Mouse (Mus musculus): ENCODE results near the gene Usp15. TPM values are rescaled to one million over a fixed set of nuclear protein-coding genes. Genes with fewer than 3 reads are reported as not detected.

Gene Usp15
- polyA plus RNA-seq, 1 experiment = 138 TPM

- no peak for TF ChIP-seq POLR2A (IDR thresholded peaks at IDR 0.05; ENCODE audit: control insufficient read depth, low read depth, low read length)
- no peak for TF ChIP-seq CTCF (IDR thresholded peaks at IDR 0.05; ENCODE audit: control insufficient read depth, insufficient read depth, insufficient replicate concordance, low read depth, low read length)
- Histone ChIP-seq H3K27me3 (ENCODE audit: control insufficient read depth, insufficient read depth, low read length) (no peaks in the 10 kb centered on the region), H3K4me3 (ENCODE audit: control insufficient read depth, low read depth, low read length) (no peak overlapping the region), H3K4me1 (ENCODE audit: control insufficient read depth, insufficient read depth, low read length) (no peaks in the 10 kb centered on the region), H3K36me3 (ENCODE audit: control insufficient read depth, insufficient read depth, low read length) (no peaks in the 10 kb centered on the region; the same call in 1 of the 2 replicates), H3K27ac (ENCODE audit: control insufficient read depth, insufficient read depth, low read depth, low read length) (no peak overlapping the region)
Measured at GRCm38 (mm10) chr10:123131487-123131886, 65.3 kb downstream of the Usp15 start.

DNA sequence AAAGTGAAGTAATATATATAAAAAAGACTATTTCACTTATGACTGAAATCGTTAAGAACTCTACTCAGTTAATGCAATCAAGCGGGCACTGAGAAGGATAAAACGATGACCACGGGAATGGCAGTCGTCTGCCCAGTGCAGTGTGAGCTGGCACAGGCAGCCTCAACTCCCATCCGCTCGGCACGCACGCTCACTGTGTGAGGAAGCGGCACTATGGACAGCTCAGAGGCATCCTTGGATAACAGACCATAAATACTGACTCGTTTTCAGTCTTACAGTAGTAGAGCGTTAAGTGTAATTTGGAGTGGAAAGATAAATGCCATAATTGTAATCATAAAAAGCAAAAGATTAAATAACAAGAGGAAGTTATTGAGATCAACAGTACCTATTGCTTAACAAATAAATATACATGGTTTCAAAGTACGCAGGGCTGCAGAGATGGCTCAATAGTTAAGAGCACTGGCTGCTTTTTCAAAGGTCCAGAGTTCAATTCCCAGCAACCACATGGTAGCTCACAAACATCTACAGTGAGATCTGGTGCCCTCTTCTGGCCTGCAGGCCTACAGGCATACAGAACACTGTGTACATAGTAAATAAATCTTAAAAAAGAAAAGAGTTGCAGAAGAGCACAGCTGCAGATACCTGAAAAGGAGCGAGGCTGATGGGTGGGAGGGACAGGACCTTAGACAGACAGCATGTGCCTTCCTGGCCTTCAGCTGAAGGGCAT is 76.0 kb downstream of the Usp15 start:
- no peak overlapping the region for H3K4me3 ChIP-seq (ENCODE audit: control insufficient read depth, low read depth, low read length)

GRCm38 (mm10) chr10:123116861-123117260 is 79.9 kb downstream of the Usp15 start:
- no peaks in the 10 kb centered on the region for H3K27me3 ChIP-seq (ENCODE audit: control insufficient read depth, insufficient read depth, low read length)
- H3K4me1 ChIP-seq (ENCODE audit: control insufficient read depth, insufficient read depth, low read length) = no peaks in the 10 kb centered on the region
- H3K4me3 ChIP-seq (ENCODE audit: control insufficient read depth, low read depth, low read length) = no peak overlapping the region
- no peak for TF ChIP-seq POLR2A (IDR thresholded peaks at IDR 0.05; ENCODE audit: control insufficient read depth, low read depth, low read length)
- no peak for TF ChIP-seq CTCF (IDR thresholded peaks at IDR 0.05; ENCODE audit: control insufficient read depth, insufficient read depth, insufficient replicate concordance, low read depth, low read length)
- H3K36me3 ChIP-seq (ENCODE audit: control insufficient read depth, insufficient read depth, low read length) = peaks cover 2% of the 10 kb centered on the region; the same call in 1 of the 2 replicates
- H3K27ac ChIP-seq (ENCODE audit: control insufficient read depth, insufficient read depth, low read depth, low read length) = no peak overlapping the region

More for the DNA sequence above, 76.0 kb downstream of the Usp15 start:
- Histone ChIP-seq H3K36me3 (ENCODE audit: control insufficient read depth, insufficient read depth, low read length) (peaks cover 2% of the 10 kb centered on the region; the same call in 1 of the 2 replicates), H3K27ac (ENCODE audit: control insufficient read depth, insufficient read depth, low read depth, low read length) (no peak overlapping the region), H3K27me3 (ENCODE audit: control insufficient read depth, insufficient read depth, low read length) (no peaks in the 10 kb centered on the region), H3K4me1 (ENCODE audit: control insufficient read depth, insufficient read depth, low read length) (no peaks in the 10 kb centered on the region)
- TF ChIP-seq POLR2A (IDR thresholded peaks at IDR 0.05; ENCODE audit: control insufficient read depth, low read depth, low read length) = no peak
- TF ChIP-seq CTCF (IDR thresholded peaks at IDR 0.05; ENCODE audit: control insufficient read depth, insufficient read depth, insufficient replicate concordance, low read depth, low read length) = no peak

- no peak for TF ChIP-seq CTCF (IDR thresholded peaks at IDR 0.05; ENCODE audit: control insufficient read depth, insufficient read depth, insufficient replicate concordance, low read depth, low read length)
- no peak for TF ChIP-seq POLR2A (IDR thresholded peaks at IDR 0.05; ENCODE audit: control insufficient read depth, low read depth, low read length)
- Histone ChIP-seq H3K4me1 (ENCODE audit: control insufficient read depth, insufficient read depth, low read length) (no peaks in the 10 kb centered on the region), H3K27me3 (ENCODE audit: control insufficient read depth, insufficient read depth, low read length) (no peaks in the 10 kb centered on the region), H3K27ac (ENCODE audit: control insufficient read depth, insufficient read depth, low read depth, low read length) (no peak overlapping the region), H3K4me3 (ENCODE audit: control insufficient read depth, low read depth, low read length) (no peak overlapping the region), H3K36me3 (ENCODE audit: control insufficient read depth, insufficient read depth, low read length) (no peaks in the 10 kb centered on the region)
Measured at GRCm38 (mm10) chr10:123113466-123113865, 83.3 kb downstream of the Usp15 start.

DNA sequence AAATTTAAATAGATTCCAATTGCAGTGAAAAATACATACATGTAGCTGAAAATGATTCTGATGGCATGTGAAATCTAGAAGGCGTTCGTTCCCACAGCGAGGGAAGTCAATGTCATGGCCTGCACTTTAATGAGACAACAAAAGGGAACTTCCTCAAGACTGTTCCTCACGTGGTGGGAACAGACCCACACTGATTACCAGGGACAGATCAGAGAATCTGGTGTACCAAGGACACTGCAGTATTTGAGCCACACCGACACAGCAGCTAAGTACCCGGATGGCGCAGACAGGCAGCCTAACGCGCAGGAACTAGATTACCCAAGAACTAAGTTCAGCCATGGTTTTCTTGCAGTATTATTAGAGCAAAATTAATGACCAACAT is 84.0 kb downstream of the Usp15 start:
- Histone ChIP-seq H3K36me3 (ENCODE audit: control insufficient read depth, insufficient read depth, low read length) (no peaks in the 10 kb centered on the region), H3K4me1 (ENCODE audit: control insufficient read depth, insufficient read depth, low read length) (no peaks in the 10 kb centered on the region), H3K27me3 (ENCODE audit: control insufficient read depth, insufficient read depth, low read length) (no peaks in the 10 kb centered on the region), H3K27ac (ENCODE audit: control insufficient read depth, insufficient read depth, low read depth, low read length) (no peak overlapping the region), H3K4me3 (ENCODE audit: control insufficient read depth, low read depth, low read length) (no peak overlapping the region)
- no peak for TF ChIP-seq CTCF (IDR thresholded peaks at IDR 0.05; ENCODE audit: control insufficient read depth, insufficient read depth, insufficient replicate concordance, low read depth, low read length)
- no peak for TF ChIP-seq POLR2A (IDR thresholded peaks at IDR 0.05; ENCODE audit: control insufficient read depth, low read depth, low read length)

DNA sequence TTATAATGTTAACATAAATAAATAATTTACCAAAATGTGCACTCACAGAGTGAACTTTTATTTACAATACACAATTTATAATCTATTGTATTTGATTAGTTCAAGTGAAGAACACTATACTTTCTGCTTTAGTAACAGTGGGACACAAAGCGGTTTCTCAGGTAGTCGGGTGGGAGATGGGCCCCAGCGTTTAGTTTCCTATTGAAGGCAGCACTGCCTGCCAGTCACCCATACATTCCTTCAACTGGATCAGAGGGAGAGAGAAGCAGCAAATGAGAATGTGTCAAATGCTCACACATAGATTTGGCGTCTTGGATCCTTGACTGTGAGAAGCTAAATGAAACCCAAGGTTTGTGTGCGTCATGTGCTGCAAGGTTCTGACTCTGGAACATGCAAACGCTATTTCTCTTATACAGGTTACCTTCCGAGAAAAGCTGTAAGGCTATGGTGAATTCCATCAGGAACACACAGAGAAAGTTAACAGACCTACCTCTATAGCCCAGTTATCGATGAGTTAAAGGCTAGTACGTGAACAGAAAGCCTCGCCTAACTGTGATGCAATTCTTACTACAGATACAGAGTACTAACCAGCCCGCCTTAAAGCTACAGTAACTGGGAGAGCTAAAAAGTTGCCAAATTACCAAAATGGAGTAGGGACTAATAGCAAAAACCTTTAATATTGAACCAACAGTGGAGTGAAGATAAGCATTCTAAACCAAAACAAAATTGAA is 84.6 kb downstream of the Usp15 start:
- Histone ChIP-seq H3K27me3 (ENCODE audit: control insufficient read depth, insufficient read depth, low read length) (no peaks in the 10 kb centered on the region), H3K4me1 (ENCODE audit: control insufficient read depth, insufficient read depth, low read length) (no peaks in the 10 kb centered on the region), H3K27ac (ENCODE audit: control insufficient read depth, insufficient read depth, low read depth, low read length) (no peak overlapping the region), H3K36me3 (ENCODE audit: control insufficient read depth, insufficient read depth, low read length) (no peaks in the 10 kb centered on the region), H3K4me3 (ENCODE audit: control insufficient read depth, low read depth, low read length) (no peak overlapping the region)
- TF ChIP-seq POLR2A (IDR thresholded peaks at IDR 0.05; ENCODE audit: control insufficient read depth, low read depth, low read length) (no peak), CTCF (IDR thresholded peaks at IDR 0.05; ENCODE audit: control insufficient read depth, insufficient read depth, insufficient replicate concordance, low read depth, low read length) (no peak)

GRCm38 (mm10) chr10:123110548-123110947 is 86.2 kb downstream of the Usp15 start:
- no peaks in the 10 kb centered on the region for H3K27me3 ChIP-seq (ENCODE audit: control insufficient read depth, insufficient read depth, low read length)
- H3K4me3 ChIP-seq (ENCODE audit: control insufficient read depth, low read depth, low read length) = no peak overlapping the region
- no peak for TF ChIP-seq CTCF (IDR thresholded peaks at IDR 0.05; ENCODE audit: control insufficient read depth, insufficient read depth, insufficient replicate concordance, low read depth, low read length)
- no peak for TF ChIP-seq POLR2A (IDR thresholded peaks at IDR 0.05; ENCODE audit: control insufficient read depth, low read depth, low read length)
- H3K36me3 ChIP-seq (ENCODE audit: control insufficient read depth, insufficient read depth, low read length) = no peaks in the 10 kb centered on the region
- H3K4me1 ChIP-seq (ENCODE audit: control insufficient read depth, insufficient read depth, low read length) = no peaks in the 10 kb centered on the region
- H3K27ac ChIP-seq (ENCODE audit: control insufficient read depth, insufficient read depth, low read depth, low read length) = no peak overlapping the region
